Mouse (Mus musculus) limb, embryonic 15.5 days (tissue): ENCODE results near the gene Fam209. TPM values are rescaled to one million over a fixed set of nuclear protein-coding genes. Genes with fewer than 3 reads are reported as not detected.

Source experiments
- ATAC-seq: fragments of 200-750 bp; cut with Nextera tagmentation; 2 replicates; pipeline ENCODE4 v1.8.0; 2017; ENCODE audit warnings: low read depth, moderate TSS enrichment; ENCODE audit not compliant: insufficient number of reproducible peaks, low FRiP score, low TSS enrichment
- H3K27ac ChIP-seq: fragments of 300-500 bp; sonication (generic); 2 replicates; pipeline ENCODE4 v1.5.1; 2015; ENCODE audit warnings: moderate library complexity, mild to moderate bottlenecking, inconsistent platforms
- H3K27me3 ChIP-seq: fragments of 300-500 bp; sonication (generic); 2 replicates; pipeline ENCODE4 v1.6.1; 2015; ENCODE audit warnings: inconsistent platforms
- H3K36me3 ChIP-seq: fragments of 300-500 bp; sonication (generic); 2 replicates; pipeline ENCODE4 v1.6.1; 2015; ENCODE audit warnings: inconsistent platforms
- H3K4me1 ChIP-seq: fragments of 300-500 bp; sonication (generic); 2 replicates; pipeline ENCODE4 v1.6.1; 2015; ENCODE audit warnings: inconsistent platforms
- H3K4me2 ChIP-seq: fragments of 300-500 bp; sonication (generic); 2 replicates; pipeline ENCODE4 v1.6.1; 2015; ENCODE audit warnings: mild to moderate bottlenecking, inconsistent platforms
- H3K4me3 ChIP-seq: fragments of 300-500 bp; sonication (generic); 2 replicates; pipeline ENCODE4 v1.5.1; 2015; ENCODE audit warnings: mild to moderate bottlenecking, inconsistent platforms
- H3K9ac ChIP-seq: fragments of 300-500 bp; sonication (generic); 2 replicates; pipeline ENCODE4 v1.6.1; 2015; ENCODE audit warnings: inconsistent platforms
- H3K9me3 ChIP-seq: fragments of 300-500 bp; sonication (generic); 2 replicates; pipeline ENCODE4 v1.6.1; 2016; ENCODE audit warnings: inconsistent platforms
- WGBS: fragments of 180-500 bp; shearing (Covaris S2); methylation state at CpG from one replicate; pipeline ENCODE4 v1.1.7; 2015; 5-methylcytosine and 5-hydroxymethylcytosine counted together
- polyA plus RNA-seq: library from polyadenylated mRNA; unstranded; fragments of >200 nt; fragmentation: Nextera tagmentation; extraction: Ambion mirVana; gene quantifications from 2 replicates; pipeline ENCODE4 v1.2.1, GENCODE M21; 2015

Gene Fam209
- polyA plus RNA-seq, 1 experiment from 2014 or later, result 0.22 TPM

DNA sequence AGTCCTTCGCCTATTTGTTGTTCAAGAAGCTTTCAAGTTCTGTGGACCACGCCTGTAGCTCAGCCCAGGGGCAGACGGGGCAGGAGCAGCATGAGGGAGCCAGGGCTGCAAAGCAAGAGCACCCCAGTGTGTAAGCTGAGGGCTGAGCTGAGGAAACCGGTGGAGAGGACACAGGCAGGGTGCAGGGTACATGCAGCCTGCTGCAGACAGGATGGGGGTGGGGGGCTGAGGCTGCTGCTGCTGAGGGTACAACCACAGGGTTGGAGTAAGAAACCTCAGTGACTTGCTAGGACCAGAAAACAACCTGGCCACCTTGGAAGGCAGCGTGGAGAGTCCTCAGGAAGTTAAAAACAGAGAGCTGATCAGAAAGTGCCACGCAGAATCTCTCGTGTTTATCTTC, 8.0 kb downstream of the Fam209 start:
- Histone ChIP-seq H3K4me1 (peaks cover 5% of the 10 kb centered on the region; the same call in 1 of the 2 replicates), H3K9me3 (no peaks in the 10 kb centered on the region), H3K9ac (no peak overlapping the region), H3K27me3 (no peaks in the 10 kb centered on the region; the same call in 1 of the 2 replicates), H3K36me3 (no peaks in the 10 kb centered on the region), H3K4me2 (no peak overlapping the region), H3K27ac (no peak overlapping the region), H3K4me3 (no peak overlapping the region)
- ATAC-seq, result no peak
- 62% methylated on average over 7 of the region's 7 CpGs for WGBS

DNA sequence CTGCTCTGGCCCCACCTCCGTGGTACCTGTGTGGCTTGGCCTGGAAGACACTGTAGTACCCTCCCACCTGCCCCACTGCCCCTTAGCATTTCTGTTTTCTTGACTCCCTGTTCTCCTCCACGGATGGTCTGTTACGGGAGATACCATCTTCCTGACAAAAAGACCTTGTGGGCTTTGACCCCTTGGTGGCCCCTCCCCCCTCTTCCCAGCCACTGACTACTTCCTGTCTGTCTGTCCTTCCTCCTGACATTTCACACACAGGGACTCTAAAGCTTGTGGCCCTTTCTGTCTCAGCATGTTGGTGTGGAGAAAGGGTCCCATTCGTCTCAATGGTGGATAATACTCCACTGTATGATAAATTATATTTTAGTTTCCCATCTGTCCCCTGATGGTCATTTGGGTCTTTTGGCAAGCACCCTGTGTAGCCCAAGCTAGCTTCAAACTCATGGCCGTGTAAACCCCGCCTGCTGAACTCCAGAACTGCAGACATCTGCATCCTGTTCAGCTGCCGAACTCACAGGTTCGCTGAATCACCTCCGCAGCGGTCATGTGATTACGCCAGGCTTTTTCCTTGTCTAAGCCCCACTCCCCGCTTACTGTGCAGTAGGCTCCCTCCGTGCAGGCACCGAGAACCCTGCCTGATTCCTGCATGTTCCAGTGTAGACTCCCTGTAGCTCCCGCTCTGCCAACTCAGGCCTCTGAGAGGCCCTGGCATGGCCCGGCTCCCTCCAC, 9.5 kb downstream of the Fam209 start:
- H3K9ac ChIP-seq, result no peak overlapping the region
- H3K4me2 ChIP-seq, result no peak overlapping the region
- no peak overlapping the region for H3K4me3 ChIP-seq
- peaks cover 5% of the 10 kb centered on the region; the same call in 1 of the 2 replicates for H3K4me1 ChIP-seq
- H3K27me3 ChIP-seq, result no peaks in the 10 kb centered on the region
- 75% methylated on average over 16 of the region's 16 CpGs for WGBS
- no peak for ATAC-seq
- no peak overlapping the region for H3K27ac ChIP-seq
- no peaks in the 10 kb centered on the region for H3K36me3 ChIP-seq
- no peaks in the 10 kb centered on the region for H3K9me3 ChIP-seq

DNA sequence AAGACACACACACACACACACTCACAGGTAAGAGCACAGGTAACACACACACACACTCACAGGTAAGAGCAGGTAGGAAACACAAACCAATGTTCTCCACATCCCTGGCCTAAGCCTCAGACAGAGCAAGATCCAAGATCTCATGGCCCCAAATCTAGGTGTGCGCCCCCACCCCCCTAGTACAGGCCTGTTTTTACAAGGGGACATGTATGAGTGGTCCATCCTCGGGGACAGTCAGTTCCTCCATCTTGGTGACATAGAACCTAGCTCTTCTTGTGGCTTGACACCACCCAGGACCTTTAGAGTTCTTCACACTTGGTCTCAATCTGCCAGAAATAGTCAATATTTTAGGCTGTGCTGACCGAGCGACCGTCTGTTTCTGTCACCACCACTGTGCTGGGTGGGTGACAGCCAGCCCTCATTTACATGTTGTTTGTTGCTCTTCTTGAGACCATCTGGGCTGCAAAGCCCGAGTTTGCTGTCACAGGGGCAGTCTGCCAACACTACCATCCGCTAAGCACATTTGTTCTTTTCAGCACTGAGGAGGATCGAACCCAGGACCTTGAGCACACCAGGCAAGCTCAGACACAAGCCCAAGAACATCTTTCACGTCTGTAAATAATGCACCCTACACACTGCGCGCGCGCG, 11.6 kb downstream of the Fam209 start:
- WGBS, result 84% methylated on average over 14 of the region's 14 CpGs
- Histone ChIP-seq H3K4me3 (no peak overlapping the region), H3K4me1 (peaks cover 5% of the 10 kb centered on the region; the same call in 1 of the 2 replicates), H3K27ac (no peak overlapping the region), H3K27me3 (no peaks in the 10 kb centered on the region), H3K9me3 (no peaks in the 10 kb centered on the region), H3K9ac (no peak overlapping the region), H3K36me3 (no peaks in the 10 kb centered on the region), H3K4me2 (no peak overlapping the region)
- no peak for ATAC-seq

DNA sequence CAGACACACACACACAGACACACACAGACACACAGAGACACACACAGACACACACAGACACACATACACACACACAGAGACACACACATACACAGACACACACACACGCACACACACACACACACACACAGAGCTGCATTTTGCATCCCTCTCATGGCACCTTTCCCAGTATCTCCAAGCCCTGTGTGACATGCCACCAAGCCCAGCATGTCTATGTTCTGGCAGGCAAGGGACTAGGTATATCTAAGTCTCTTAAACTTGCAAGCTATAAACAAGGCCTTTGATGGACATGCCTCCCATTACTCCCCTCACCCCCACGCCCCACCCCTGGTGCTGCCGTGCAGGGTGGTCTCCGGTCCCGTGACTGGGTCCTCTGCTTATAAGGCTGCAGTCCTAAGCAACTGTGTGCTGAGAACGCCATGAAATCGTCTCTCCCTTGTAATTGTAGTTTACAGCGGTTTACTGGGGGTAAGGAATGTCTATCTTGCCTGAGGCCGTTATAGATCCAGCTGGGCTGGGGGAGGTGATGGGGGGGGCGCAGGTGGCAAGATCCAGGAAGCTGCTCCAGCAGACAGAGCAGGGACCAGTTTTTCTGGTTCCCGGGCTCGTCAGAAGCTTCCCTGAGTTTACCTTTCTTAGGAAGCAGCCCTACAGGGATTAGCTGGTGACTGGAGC, 12.5 kb downstream of the Fam209 start:
- peak; percentile 33; the same call in 1 of the 2 replicates for ATAC-seq
- 12% methylated on average over 12 of the region's 12 CpGs for WGBS
- no peak overlapping the region for H3K4me3 ChIP-seq

GRCm38 (mm10) chr2:172496736-172497345, 24.5 kb downstream of the Fam209 start:
- H3K9me3 ChIP-seq, result no peaks in the 10 kb centered on the region
- no peaks in the 10 kb centered on the region for H3K36me3 ChIP-seq
- no peak overlapping the region for H3K9ac ChIP-seq
- H3K4me1 ChIP-seq, result no peaks in the 10 kb centered on the region
- H3K4me2 ChIP-seq, result no peak overlapping the region
- H3K4me3 ChIP-seq, result no peak overlapping the region
- ATAC-seq, result no peak
- H3K27me3 ChIP-seq, result no peaks in the 10 kb centered on the region
- H3K27ac ChIP-seq, result no peak overlapping the region
- 72% methylated on average over 8 of the region's 8 CpGs for WGBS

More for the DNA sequence above, 12.5 kb downstream of the Fam209 start:
- H3K4me2 ChIP-seq, result no peak overlapping the region
- H3K9me3 ChIP-seq, result no peaks in the 10 kb centered on the region
- H3K27ac ChIP-seq, result no peak overlapping the region
- no peaks in the 10 kb centered on the region for H3K27me3 ChIP-seq
- H3K4me1 ChIP-seq, result peaks cover 5% of the 10 kb centered on the region; the same call in 1 of the 2 replicates
- no peak overlapping the region for H3K9ac ChIP-seq
- no peaks in the 10 kb centered on the region for H3K36me3 ChIP-seq

DNA sequence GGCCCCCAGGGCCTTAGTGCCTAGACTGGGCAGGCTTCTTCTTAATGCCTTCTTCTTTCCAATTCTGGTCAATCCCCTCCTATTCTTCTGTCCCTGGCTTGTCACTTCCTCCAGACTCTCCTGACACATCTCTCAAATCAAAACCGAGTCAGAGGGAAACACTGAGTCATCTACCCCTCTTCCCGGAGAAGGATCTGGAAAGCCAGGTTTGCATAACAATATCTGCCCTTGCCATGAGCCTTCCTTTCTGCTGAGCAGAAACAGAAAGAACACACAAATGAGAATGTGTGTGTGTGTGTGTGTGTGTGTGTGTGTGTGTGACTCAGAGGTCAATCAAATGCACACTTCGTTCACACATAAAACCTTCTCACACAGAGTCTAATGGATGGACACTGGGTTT, 26.5 kb downstream of the Fam209 start:
- H3K4me1 ChIP-seq, result peaks cover 3% of the 10 kb centered on the region; the same call in 1 of the 2 replicates
- no peak overlapping the region for H3K9ac ChIP-seq
- H3K4me3 ChIP-seq, result no peak overlapping the region
- ATAC-seq, result no peak
- WGBS, result 66% methylated on average over 3 of the region's 3 CpGs
- no peaks in the 10 kb centered on the region for H3K9me3 ChIP-seq
- H3K36me3 ChIP-seq, result no peaks in the 10 kb centered on the region
- no peak overlapping the region for H3K4me2 ChIP-seq
- no peak overlapping the region for H3K27ac ChIP-seq
- no peaks in the 10 kb centered on the region for H3K27me3 ChIP-seq

- no peak overlapping the region for H3K4me2 ChIP-seq
- H3K4me3 ChIP-seq, result no peak overlapping the region
- no peak for ATAC-seq
- no peaks in the 10 kb centered on the region for H3K36me3 ChIP-seq
- no peaks in the 10 kb centered on the region for H3K9me3 ChIP-seq
- 49% methylated on average over 7 of the region's 7 CpGs for WGBS
- peaks cover 3% of the 10 kb centered on the region; the same call in 1 of the 2 replicates for H3K4me1 ChIP-seq
- no peaks in the 10 kb centered on the region for H3K27me3 ChIP-seq
- no peak overlapping the region for H3K27ac ChIP-seq
- H3K9ac ChIP-seq, result no peak overlapping the region
Observed at GRCm38 (mm10) chr2:172500752-172501316, 28.5 kb downstream of the Fam209 start.

- Histone ChIP-seq H3K9ac (no peak overlapping the region), H3K27ac (no peak overlapping the region), H3K36me3 (no peaks in the 10 kb centered on the region), H3K4me3 (no peak overlapping the region), H3K27me3 (no peaks in the 10 kb centered on the region), H3K4me2 (no peak overlapping the region), H3K9me3 (no peaks in the 10 kb centered on the region), H3K4me1 (peaks cover 3% of the 10 kb centered on the region; the same call in 1 of the 2 replicates)
- ATAC-seq, result no peak
- WGBS, result 7% methylated on average over 4 of the region's 4 CpGs
Observed at GRCm38 (mm10) chr2:172501341-172501740, 29.0 kb downstream of the Fam209 start.

- no peak overlapping the region for H3K27ac ChIP-seq
- no peak for ATAC-seq
- no peak overlapping the region for H3K9ac ChIP-seq
- no peaks in the 10 kb centered on the region for H3K27me3 ChIP-seq
- no peaks in the 10 kb centered on the region for H3K36me3 ChIP-seq
- H3K4me1 ChIP-seq, result peaks cover 3% of the 10 kb centered on the region; the same call in 1 of the 2 replicates
- no peak overlapping the region for H3K4me3 ChIP-seq
- H3K9me3 ChIP-seq, result no peaks in the 10 kb centered on the region
- no peak overlapping the region for H3K4me2 ChIP-seq
- 50% methylated on average over 14 of the region's 14 CpGs for WGBS
Observed at GRCm38 (mm10) chr2:172502168-172502567, 29.8 kb downstream of the Fam209 start.

DNA sequence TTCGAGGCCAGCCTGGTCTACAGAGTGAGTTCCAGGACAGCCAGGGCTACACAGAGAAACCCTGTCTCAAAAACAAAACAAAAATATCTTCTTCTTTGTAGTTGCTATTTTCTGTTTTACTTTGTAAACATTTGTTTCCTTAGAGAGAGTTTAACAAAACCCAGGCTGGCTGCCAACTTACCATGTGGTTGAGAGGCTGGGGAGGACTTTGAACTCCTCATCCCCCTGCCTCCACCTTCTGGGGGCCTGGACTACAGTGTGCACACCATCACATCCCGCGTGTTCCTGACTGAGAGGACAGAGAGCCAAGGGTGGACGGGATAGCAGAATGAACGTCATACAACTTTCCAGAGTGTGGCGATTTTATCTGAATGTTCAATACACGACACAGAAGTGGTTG, 33.8 kb downstream of the Fam209 start:
- H3K4me2 ChIP-seq, result no peak overlapping the region
- WGBS, result 77% methylated on average over 7 of the region's 7 CpGs
- no peak for ATAC-seq
- H3K27ac ChIP-seq, result no peak overlapping the region
- no peaks in the 10 kb centered on the region for H3K9me3 ChIP-seq
- no peaks in the 10 kb centered on the region for H3K36me3 ChIP-seq
- peaks cover 3% of the 10 kb centered on the region; the same call in 1 of the 2 replicates for H3K4me1 ChIP-seq
- H3K4me3 ChIP-seq, result no peak overlapping the region
- no peaks in the 10 kb centered on the region for H3K27me3 ChIP-seq
- H3K9ac ChIP-seq, result no peak overlapping the region

DNA sequence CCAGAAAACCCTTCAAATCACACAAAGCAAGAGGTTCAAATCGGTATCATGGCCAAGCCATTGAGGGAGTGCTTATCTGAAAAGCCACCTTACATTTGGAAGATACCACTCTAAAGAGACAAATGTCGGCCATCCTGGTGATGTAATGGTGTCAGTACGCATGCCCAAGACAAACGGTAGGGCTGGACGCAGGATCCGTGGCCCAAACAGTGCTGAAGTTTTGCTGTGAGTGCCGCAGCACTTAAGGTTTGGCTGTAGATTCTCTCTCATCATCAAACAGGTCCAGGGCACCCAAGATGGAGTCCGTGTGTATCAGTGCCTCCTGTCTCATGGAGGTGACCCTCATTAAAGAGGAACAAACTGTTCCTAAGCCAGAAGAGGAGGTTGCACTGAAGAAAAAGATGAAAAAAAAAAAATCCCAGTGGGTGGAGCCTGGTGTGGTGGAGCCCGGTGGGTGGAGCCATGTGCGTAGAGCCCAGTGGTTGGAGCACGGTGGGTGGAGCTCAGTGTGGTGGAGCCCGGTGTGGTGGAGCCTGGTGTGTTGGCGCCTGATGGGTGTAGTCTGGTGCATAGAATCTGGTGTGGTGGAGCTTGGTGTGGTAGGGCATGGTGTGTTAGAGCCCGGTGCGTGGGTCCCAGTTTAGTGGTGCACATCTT, 37.9 kb downstream of the Fam209 start:
- Histone ChIP-seq H3K9ac (no peak overlapping the region), H3K4me3 (no peak overlapping the region), H3K9me3 (no peaks in the 10 kb centered on the region), H3K27ac (no peak overlapping the region), H3K4me1 (no peaks in the 10 kb centered on the region), H3K27me3 (no peaks in the 10 kb centered on the region), H3K36me3 (no peaks in the 10 kb centered on the region), H3K4me2 (no peak overlapping the region)
- 90% methylated on average over 15 of the region's 15 CpGs for WGBS
- ATAC-seq, result no peak
